Mouse (Mus musculus) kidney, postnatal 10 days (tissue): Measurements from ENCODE around the gene Trp53bp1.

ENCODE experiments used
- DNase-seq: peaks from one replicate; pipeline ENCODE4 v3.0.0; 2021; ENCODE audit warnings: mixed read lengths

Gene Trp53bp1

DNA sequence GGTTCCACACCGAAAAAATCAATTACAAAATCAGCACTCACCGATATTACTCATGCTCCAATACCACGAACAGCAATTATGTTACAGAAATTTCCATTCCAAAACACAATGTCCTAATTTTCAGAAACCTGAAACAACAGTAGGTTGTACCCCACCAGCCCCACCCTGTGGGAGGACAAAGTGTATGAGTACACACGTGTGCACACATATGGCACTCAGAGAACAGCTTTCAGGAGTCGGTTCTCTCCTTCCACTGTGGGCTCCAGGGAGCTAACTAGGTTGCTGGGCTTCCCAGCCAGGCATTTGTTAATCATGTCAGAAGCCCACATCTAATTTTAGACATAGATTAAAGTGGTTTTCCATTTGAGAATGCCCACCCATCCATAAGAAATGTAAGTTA, 27.1 kb downstream of the Trp53bp1 start:
- DNase-seq: no peak

DNA sequence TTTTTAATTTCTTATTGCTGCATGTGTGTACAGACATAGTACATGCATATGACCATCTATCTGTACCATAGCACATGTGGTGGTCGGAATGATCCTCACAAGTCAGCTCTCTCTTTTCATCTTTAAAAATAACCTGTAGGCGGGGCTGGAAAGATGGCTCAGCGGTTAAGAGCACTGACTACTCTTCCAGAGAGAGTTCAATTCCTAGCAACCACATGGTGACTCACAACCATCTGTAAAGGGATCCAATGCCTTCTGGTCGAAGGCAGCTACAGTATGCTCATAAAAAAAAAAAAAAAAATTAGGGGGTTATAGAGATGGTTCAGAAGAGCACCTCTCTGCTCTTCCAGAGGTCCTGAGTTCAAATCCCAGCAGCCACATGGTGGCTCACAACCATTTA, 31.8 kb downstream of the Trp53bp1 start:
- no peak for DNase-seq

GRCm38 (mm10) chr2:121235460-121236072, 35.6 kb downstream of the Trp53bp1 start:
- no peak for DNase-seq

GRCm38 (mm10) chr2:121228135-121228534, 43.1 kb downstream of the Trp53bp1 start:
- DNase-seq: no peak

DNA sequence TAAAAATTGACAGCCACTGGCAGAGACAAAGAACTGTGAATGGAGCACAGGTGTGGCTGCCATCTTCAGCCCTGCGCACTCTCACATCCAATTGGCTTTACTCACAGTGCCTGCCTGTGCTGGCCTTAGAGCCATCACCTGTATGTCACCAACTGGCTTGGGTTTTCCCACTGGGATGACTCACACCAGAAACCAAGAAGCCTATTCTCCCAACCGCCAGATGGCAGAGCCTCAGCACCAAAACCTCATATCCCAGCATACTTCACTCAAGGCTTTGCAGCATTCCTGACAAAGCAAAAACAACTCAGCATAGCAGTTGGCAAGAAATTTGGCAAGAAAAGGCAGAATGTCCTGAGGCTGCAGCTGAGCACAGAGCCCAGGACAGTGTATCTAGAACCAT, 48.2 kb downstream of the Trp53bp1 start:
- DNase-seq: no peak

DNA sequence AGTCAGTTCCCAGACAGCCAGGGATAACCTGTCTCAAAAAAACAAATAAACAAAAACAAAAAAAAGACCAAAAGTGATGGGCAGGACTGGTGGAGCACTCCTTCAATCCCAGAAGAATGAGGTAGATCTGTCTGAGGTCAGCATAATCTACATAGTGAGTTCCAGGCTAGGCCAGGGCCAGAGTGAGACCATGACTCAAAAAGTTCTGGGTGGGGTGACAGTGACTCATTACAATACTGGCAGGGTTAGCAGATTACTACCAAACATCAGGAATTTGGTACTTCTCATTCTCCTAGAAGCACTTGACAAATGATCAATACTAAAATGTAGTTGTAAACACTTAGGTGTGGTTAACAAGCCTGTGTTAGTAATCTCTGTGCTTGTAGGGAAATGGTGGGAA, 51.2 kb downstream of the Trp53bp1 start:
- DNase-seq: no peak

- DNase-seq: no peak
Observed at GRCm38 (mm10) chr2:121219177-121219576, 52.0 kb downstream of the Trp53bp1 start.

DNA sequence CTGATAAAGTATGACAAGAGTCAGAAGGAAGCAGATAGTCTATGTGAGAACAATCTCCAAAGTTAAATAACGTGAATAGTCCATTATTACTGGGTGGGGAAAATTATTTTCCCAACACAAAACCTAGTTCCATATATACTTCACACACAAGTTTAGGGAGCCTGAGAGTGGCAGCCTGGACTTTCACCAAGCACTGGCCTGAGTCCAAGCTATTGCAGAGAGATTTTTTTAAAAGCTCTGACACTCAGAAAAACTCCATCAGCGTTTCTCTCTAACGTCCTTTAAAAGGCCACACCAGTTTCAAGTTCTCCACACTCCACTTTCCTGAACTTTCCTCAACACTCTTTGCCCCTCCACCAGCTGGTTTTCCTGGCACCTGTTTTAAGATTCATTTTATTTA, 56.7 kb downstream of the Trp53bp1 start:
- DNase-seq: peak; percentile 67

DNA sequence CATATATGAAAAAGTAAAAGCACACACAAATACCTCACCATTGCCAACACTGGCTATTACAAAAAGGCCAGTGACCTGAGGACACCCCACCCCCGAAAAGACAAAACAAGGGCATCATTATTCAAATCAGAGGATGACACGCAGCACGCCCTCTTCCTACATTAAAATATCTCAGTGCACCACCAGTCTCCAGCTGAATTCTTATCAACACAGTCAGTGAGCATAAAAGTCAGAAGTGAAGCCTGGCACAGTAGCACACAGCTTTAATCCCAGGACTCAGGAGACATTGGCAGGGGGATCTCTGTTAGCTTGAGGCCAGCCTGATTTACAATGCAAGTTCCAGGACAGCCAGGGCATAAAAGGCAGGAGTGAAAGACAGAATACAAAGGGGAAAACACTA, 64.7 kb downstream of the Trp53bp1 start:
- no peak for DNase-seq

DNA sequence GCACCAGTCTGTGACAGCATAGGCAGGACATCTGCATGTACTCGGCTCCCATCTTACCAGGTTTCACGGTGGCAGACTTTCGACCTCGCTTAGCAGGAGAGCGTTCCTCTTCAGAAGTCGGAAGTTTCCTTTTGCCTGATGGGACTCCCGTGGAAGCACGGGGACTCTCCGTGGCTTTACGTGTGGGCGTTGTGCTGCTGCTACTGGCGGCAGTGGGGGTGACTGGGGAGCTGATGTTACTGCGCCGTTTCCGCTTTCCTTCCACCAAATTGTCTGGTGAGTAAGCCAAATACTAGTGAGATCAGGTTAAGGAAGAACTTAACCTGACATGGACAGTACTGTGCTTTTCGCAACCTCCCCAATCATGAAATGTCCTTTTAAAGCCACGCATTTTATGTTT, 66.9 kb downstream of the Trp53bp1 start:
- DNase-seq: no peak

- DNase-seq: no peak
Observed at GRCm38 (mm10) chr2:121195466-121195865, 75.7 kb downstream of the Trp53bp1 start.

DNA sequence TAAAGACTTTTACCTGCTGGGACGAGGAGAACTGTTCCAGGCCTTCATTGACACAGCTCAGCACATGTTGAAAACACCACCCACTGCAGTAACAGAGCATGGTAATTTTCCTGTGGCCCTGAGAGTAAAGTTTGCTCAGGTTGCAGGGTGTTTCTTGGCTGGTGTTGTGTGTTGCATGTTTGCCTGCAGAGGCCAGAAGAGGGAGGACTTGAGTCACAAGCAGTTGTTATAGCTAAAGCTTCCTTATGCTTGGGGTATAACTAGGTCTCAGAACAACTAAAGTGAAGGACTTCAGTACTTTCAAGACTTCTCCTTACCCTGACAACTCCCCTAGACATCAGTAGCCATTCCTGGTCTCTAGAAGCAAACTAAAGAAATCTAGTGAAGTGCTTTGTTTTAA, 82.7 kb downstream of the Trp53bp1 start:
- no peak for DNase-seq

GRCm38 (mm10) chr2:121184142-121184541, 87.1 kb downstream of the Trp53bp1 start:
- DNase-seq: no peak

- DNase-seq: peak; percentile 22
Observed at GRCm38 (mm10) chr2:121183431-121183830, 87.8 kb downstream of the Trp53bp1 start.

- no peak for DNase-seq
Observed at GRCm38 (mm10) chr2:121178828-121179479, 92.3 kb downstream of the Trp53bp1 start.

DNA sequence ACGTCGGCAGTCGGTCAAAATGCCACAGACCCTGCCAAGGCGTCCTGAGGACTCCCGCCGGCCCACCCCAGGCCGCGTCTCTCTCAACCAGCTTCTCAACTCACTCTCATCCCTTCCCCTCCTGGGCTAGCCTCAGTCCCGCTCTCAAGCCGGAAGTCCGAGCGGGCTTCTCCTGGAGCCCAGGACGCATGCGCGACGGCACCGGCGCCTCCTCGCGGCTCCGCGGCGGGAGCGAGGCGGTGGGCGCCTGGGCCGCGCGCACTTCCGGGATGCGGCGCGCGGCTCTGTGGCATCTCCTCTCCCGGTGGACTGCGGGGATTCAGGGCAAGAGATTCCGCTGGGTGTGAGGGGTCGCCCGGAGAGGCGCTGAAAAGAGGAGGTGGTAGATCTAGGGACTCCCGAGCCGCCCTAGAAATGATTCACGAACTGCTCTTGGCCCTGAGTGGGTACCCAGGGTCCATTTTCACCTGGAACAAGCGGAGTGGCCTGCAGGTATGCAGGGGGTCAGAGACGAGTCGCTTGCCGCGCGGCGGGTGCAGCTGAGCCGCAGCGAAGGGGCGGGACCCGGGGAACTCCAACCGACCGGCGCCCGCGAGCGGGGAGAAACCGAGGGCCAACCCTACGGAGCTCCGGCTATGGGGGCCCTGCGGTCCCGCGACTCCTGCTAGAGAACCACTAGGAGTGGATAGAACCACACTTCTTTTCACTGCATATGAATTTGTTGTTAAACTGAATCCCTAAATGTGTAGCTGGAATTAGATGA, 100.0 kb downstream of the Trp53bp1 start, which contains the start of gene Zscan29:
Zscan29 (minus strand) TSS at position 146 of the 763 bp plus-strand sequence.
- peak; percentile 95 for DNase-seq

- DNase-seq: peak; percentile 70
Observed at GRCm38 (mm10) chr2:121170481-121170971, 100.7 kb downstream of the Trp53bp1 start, which contains the start of gene Tubgcp4. TSS of gene Tubgcp4 (plus strand) at chr2:121170654.

DNA sequence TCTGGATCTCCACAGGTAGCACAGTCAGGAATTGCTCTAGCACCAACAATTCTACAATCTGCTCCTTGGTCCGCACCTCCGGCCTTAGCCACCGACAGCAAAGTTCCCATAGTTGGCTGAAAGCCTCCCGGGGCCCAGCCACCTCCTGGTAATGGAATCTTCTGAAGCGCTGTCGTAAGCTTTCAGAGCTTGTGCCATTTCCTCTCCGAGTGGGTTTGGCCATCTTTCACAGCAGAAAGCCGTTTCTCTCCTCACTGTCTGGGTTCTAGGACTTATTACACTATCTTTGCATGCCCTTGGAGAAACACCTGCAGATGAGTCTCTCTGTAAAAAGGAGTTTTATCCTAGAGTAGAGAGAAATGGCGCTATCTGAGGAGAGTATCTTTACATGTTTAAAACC, 101.3 kb downstream of the Trp53bp1 start:
- peak; percentile 54 for DNase-seq

GRCm38 (mm10) chr2:121169173-121169572, 102.0 kb downstream of the Trp53bp1 start:
- no peak for DNase-seq

DNA sequence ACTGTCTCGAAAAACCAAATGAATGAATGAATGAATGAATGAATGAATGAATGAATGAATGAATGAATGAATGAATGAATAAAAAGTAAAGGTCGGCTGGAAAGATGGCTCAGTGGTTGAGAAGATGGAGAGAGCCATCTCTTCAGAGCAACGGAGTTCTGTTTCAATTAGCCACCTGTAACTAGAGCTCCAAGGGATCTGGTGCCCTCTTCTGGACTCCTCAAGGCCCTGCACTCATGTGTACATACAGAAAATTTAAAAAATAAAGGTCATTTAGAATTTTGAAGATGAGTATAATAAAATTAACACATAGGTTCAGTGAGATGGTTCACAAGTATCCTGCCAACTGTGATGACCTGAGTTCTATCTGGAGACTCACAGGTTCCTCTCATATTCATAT, 118.1 kb downstream of the Trp53bp1 start:
- DNase-seq: no peak

DNA sequence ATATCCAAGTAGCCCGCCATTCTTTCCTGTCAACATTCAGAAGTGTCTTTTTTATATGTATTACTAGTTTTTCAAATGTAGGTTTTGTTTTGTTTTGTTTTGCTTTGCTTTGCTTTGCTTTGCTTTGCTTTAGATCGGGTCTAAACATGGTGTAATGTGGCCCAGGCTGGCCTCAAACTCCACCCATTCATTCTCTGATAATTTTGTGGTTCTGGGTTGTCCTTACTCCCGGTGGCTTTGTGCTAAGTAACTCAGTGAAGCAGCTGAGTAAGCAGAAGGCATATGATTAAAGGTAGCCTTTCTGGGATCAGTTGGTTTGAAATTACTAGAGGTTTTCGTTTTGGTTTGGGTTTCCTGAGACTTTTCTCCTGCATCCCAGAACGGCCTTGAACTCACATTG, 121.5 kb downstream of the Trp53bp1 start:
- DNase-seq: no peak
